Mouse (Mus musculus) liver, adult 2 months (tissue): ENCODE results near the gene Kcnab3. TPM values are rescaled to one million over a fixed set of nuclear protein-coding genes. Genes with fewer than 3 reads are reported as not detected.

Experiments
- DNase-seq: peaks from one replicate; pipeline ENCODE4 v3.0.0-alpha.2; 2011; ENCODE audit warnings: low read depth, low spot score; ENCODE audit errors: extremely low read depth
- H3K27ac ChIP-seq: fragments of 200-500 bp; replicated peaks from 2 replicates; pipeline ENCODE4 v1.5.1; 2012; ENCODE audit warnings: low read depth, mild to moderate bottlenecking, control low read depth, inconsistent platforms, low read length; ENCODE audit not compliant: insufficient read depth
- H3K27me3 ChIP-seq: fragments of 200-500 bp; 2 replicates; pipeline ENCODE4 v1.6.1; 2012; ENCODE audit warnings: mild to moderate bottlenecking, moderate library complexity, low read length, inconsistent platforms; ENCODE audit not compliant: control insufficient read depth, insufficient read depth
- H3K36me3 ChIP-seq: fragments of 200-500 bp; 2 replicates; pipeline ENCODE4 v1.6.1; 2012; ENCODE audit warnings: low read length, inconsistent platforms; ENCODE audit not compliant: control insufficient read depth, insufficient read depth
- H3K4me1 ChIP-seq: fragments of 200-500 bp; 2 replicates; pipeline ENCODE4 v1.6.1; 2011; ENCODE audit warnings: low read length; ENCODE audit not compliant: control insufficient read depth, insufficient read depth
- H3K4me3 ChIP-seq: fragments of 200-500 bp; 2 replicates; pipeline ENCODE4 v1.5.1; 2011; ENCODE audit warnings: low read depth, mild to moderate bottlenecking, control low read depth, low read length, moderate library complexity; ENCODE audit not compliant: insufficient read depth
- H3K79me2 ChIP-seq: fragments of 200-500 bp; 2 replicates; pipeline ENCODE4 v1.6.1; 2012; ENCODE audit warnings: inconsistent platforms, mild to moderate bottlenecking, low read length, moderate library complexity; ENCODE audit not compliant: control insufficient read depth, insufficient read depth
- H3K9ac ChIP-seq: fragments of 200-500 bp; 2 replicates; pipeline ENCODE4 v1.6.1; 2012; ENCODE audit warnings: low read depth, mild to moderate bottlenecking, control low read depth, inconsistent platforms, low read length
- CTCF ChIP-seq: fragments of 200-500 bp; IDR thresholded peaks from 2 replicates; pipeline ENCODE4 v1.5.1; 2011; ENCODE audit warnings: low read depth, low read length, control low read depth
- POLR2A ChIP-seq: fragments of 200-500 bp; IDR thresholded peaks from 2 replicates; pipeline ENCODE4 v1.6.1; 2011; ENCODE audit warnings: low read length, control low read depth; ENCODE audit not compliant: insufficient read depth; ENCODE audit errors: extremely low read depth
- WGBS: fragments of 180-500 bp; shearing (Covaris S2); methylation state at CpG from one replicate; pipeline ENCODE4 v1.1.7; 2018; 5-methylcytosine and 5-hydroxymethylcytosine counted together
- polyA plus RNA-seq: library from polyadenylated mRNA; depleted of rRNA; stranded (reverse); fragments of >200 nt; gene quantifications from 2 replicates; pipeline ENCODE4 v1.2.3, GENCODE M21; 2012
- total RNA-seq: library from RNA; depleted of rRNA; stranded (reverse); fragments of >200 nt; gene quantifications from 2 replicates; pipeline ENCODE4 v1.2.3, GENCODE M21; 2014

Gene Kcnab3
- total and polyA plus RNA-seq, 2 experiments = 0.28 to 0.84 TPM

GRCm38 (mm10) chr11:69365722-69366121, 39.7 kb downstream of the Kcnab3 start:
- peaks cover 22% of the 10 kb centered on the region for H3K4me1 ChIP-seq
- no peak for DNase-seq
- H3K79me2 ChIP-seq = peaks cover 8% of the 10 kb centered on the region; the same call in 1 of the 2 replicates
- H3K36me3 ChIP-seq = peaks cover 19% of the 10 kb centered on the region; the same call in 1 of the 2 replicates
- no peaks in the 10 kb centered on the region for H3K27me3 ChIP-seq
- peak overlapping the region; percentile 60 for H3K9ac ChIP-seq
- TF ChIP-seq POLR2A (no peak), CTCF (no peak)
- WGBS = 21% methylated on average over 6 of the region's 6 CpGs
- peak overlapping the region; percentile 45; the same call in 1 of the 2 replicates for H3K4me3 ChIP-seq
- peak overlapping the region; percentile 89 for H3K27ac ChIP-seq

GRCm38 (mm10) chr11:69366157-69366854, 40.2 kb downstream of the Kcnab3 start:
- H3K4me1 ChIP-seq = peaks cover 22% of the 10 kb centered on the region
- H3K27ac ChIP-seq = peak overlapping the region; percentile 89
- H3K9ac ChIP-seq = peak overlapping the region; percentile 60
- TF ChIP-seq CTCF (no peak), POLR2A (0 out of 2 replicates have a peak, but pooled peaks have one; percentile 18)
- WGBS = 1% methylated on average over 26 of the region's 26 CpGs
- H3K4me3 ChIP-seq = peak overlapping the region; percentile 45
- H3K36me3 ChIP-seq = peaks cover 14% of the 10 kb centered on the region; the same call in 1 of the 2 replicates
- H3K27me3 ChIP-seq = no peaks in the 10 kb centered on the region
- peak; percentile 90 for DNase-seq
- peaks cover 8% of the 10 kb centered on the region; the same call in 1 of the 2 replicates for H3K79me2 ChIP-seq

- 1% methylated on average over 22 of the region's 22 CpGs for WGBS
- Histone ChIP-seq H3K27ac (peak overlapping the region; percentile 84), H3K79me2 (peaks cover 8% of the 10 kb centered on the region; the same call in 1 of the 2 replicates), H3K9ac (peak overlapping the region; percentile 62), H3K4me1 (peaks cover 22% of the 10 kb centered on the region), H3K4me3 (peak overlapping the region; percentile 13; the same call in 1 of the 2 replicates), H3K27me3 (no peaks in the 10 kb centered on the region), H3K36me3 (peaks cover 9% of the 10 kb centered on the region; the same call in 1 of the 2 replicates)
- TF ChIP-seq POLR2A (no peak), CTCF (no peak)
- no peak for DNase-seq
These were observed 41.0 kb downstream of the Kcnab3 start for GRCm38 (mm10) chr11:69366855-69367615.

- peak overlapping the region; percentile 84 for H3K27ac ChIP-seq
- DNase-seq = peak; percentile 53
These were observed 41.7 kb downstream of the Kcnab3 start for GRCm38 (mm10) chr11:69367616-69368355.

More at GRCm38 (mm10) chr11:69367616-69368355, 41.7 kb downstream of the Kcnab3 start:
- H3K4me1 ChIP-seq = peaks cover 22% of the 10 kb centered on the region
- peaks cover 5% of the 10 kb centered on the region; the same call in 1 of the 2 replicates for H3K79me2 ChIP-seq
- TF ChIP-seq CTCF (no peak), POLR2A (no peak)
- peaks cover 3% of the 10 kb centered on the region; the same call in 1 of the 2 replicates for H3K36me3 ChIP-seq
- H3K27me3 ChIP-seq = no peaks in the 10 kb centered on the region
- H3K4me3 ChIP-seq = peak overlapping the region; percentile 81
- 3% methylated on average over 22 of the region's 22 CpGs for WGBS
- H3K9ac ChIP-seq = peak overlapping the region; percentile 97
